Mouse (Mus musculus): Measurements from ENCODE around the gene Dpf1. TPM values are rescaled to one million over a fixed set of nuclear protein-coding genes. Genes with fewer than 3 reads are reported as not detected.

Dpf1 gene
- polyA plus RNA-seq (2012; rRNA removed): 111 and 128 TPM in 2 replicates

GRCm38 (mm10) chr7:29303738-29304462, at the start of gene Dpf1:
TSS of gene Dpf1 (plus strand) at chr7:29303951.

GRCm38 (mm10) chr7:29281201-29282073, 22.3 kb upstream of the Dpf1 start, which contains the start of gene Spint2:
TSS of gene Spint2 (minus strand) at chr7:29281912.

GRCm38 (mm10) chr7:29288942-29289638, 14.7 kb upstream of the Dpf1 start, which contains the start of gene Ppp1r14a:
TSS of gene Ppp1r14a (plus strand) at chr7:29289308.

Other genes with a start within 250 kb of the Dpf1 start
- 9.3 and 12.9 TPM in 2 replicates for gene Ryr1, start 178.8 kb upstream of the Dpf1 start, polyA plus RNA-seq (2012; rRNA removed)
- gene Rasgrp4, start 169.1 kb upstream of the Dpf1 start, polyA plus RNA-seq (2012; rRNA removed): 3.2 and 3.4 TPM in 2 replicates
- 24.0 and 24.1 TPM in 2 replicates for gene Fam98c, start 147.7 kb upstream of the Dpf1 start, polyA plus RNA-seq (2012; rRNA removed)
- gene Ggn, start 133.7 kb upstream of the Dpf1 start, polyA plus RNA-seq (2012; rRNA removed): 0.61 and 0.94 TPM in 2 replicates
- gene Spred3, start 133.5 kb upstream of the Dpf1 start, polyA plus RNA-seq (2012; rRNA removed): 27.5 and 29.3 TPM in 2 replicates
- 276 and 299 TPM in 2 replicates for gene Psmd8, start 123.2 kb upstream of the Dpf1 start, polyA plus RNA-seq (2012; rRNA removed)
- gene Catsperg1, start 89.9 kb upstream of the Dpf1 start, polyA plus RNA-seq (2012; rRNA removed): 7.5 and 7.8 TPM in 2 replicates
- gene Kcnk6, start 71.4 kb upstream of the Dpf1 start, polyA plus RNA-seq (2012; rRNA removed): 1.4 and 3.0 TPM in 2 replicates
- gene Yif1b, start 65.6 kb upstream of the Dpf1 start, polyA plus RNA-seq (2012; rRNA removed): 60.7 and 65.4 TPM in 2 replicates
- gene 2200002D01Rik, start 55.5 kb upstream of the Dpf1 start, polyA plus RNA-seq (2012; rRNA removed): 0.25 and 0.85 TPM in 2 replicates
- 36.9 and 49.5 TPM in 2 replicates for gene Spint2, start 22.0 kb upstream of the Dpf1 start, polyA plus RNA-seq (2012; rRNA removed)
- gene Ppp1r14a, start 14.6 kb upstream of the Dpf1 start, polyA plus RNA-seq (2012; rRNA removed): 9.3 and 13.2 TPM in 2 replicates
- 25.6 and 38.0 TPM in 2 replicates for gene Sipa1l3, start 214.7 kb downstream of the Dpf1 start, polyA plus RNA-seq (2012; rRNA removed)

Measured in central nervous system, embryonic 14 days (tissue).